ENCODE assay signal across 8 mouse cellular contexts in the genomic region with DNA sequence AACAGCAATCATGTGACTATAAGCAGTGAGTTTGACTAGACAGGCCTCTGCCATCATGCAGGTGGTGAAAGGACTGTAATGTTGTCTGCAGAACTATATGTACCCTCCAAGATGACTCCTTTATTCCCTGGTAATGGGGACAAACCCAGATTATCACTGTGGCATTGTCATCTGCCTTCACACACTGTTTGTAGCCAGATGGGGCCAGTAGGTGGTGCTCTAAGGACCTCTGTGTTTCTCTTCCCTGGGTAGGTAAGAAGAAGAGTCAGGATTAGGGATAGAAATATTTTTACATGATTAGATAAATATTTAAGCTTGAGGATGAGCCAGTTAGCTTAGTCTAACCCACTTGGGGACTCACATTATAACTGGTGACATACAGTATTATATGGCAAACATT. TPM values are rescaled to one million over a fixed set of nuclear protein-coding genes. Genes with fewer than 3 reads are reported as not detected.
A peak's percentile ranks its signal among the peaks of the same experiment; 100 is the strongest.
DNase-seq lines count a peak whose midpoint lies in the region; ATAC-seq and TF ChIP-seq lines count a peak whose summit lies in the region.

No protein-coding gene starts in this region.

- H3K9ac ChIP-seq in kidney, postnatal 0 days (ENCODE audit: low read depth, low read length), result no peak overlapping the region
- H3K9ac ChIP-seq in liver, embryonic 14.5 days (replicated peaks), result no peak overlapping the region

- no peaks in the 10 kb centered on the region for H3K4me1 ChIP-seq in embryonic fibroblast, embryonic 13.5 days (ENCODE audit: control insufficient read depth, insufficient read depth, low read length)
- H3K4me1 ChIP-seq in kidney, postnatal 0 days (replicated peaks; ENCODE audit: insufficient read depth, low read length), result no peaks in the 10 kb centered on the region
- H3K4me1 ChIP-seq in liver, embryonic 14.5 days (replicated peaks; ENCODE audit: control insufficient read depth in 2 of 2, insufficient read depth in 2 of 2, low read length in 1 of 2), result no peaks in the 10 kb centered on the region

- no peak overlapping the region for H3K4me3 ChIP-seq in embryonic fibroblast, embryonic 13.5 days (ENCODE audit: insufficient read depth, low read length)
- H3K4me3 ChIP-seq in kidney, postnatal 0 days (replicated peaks; ENCODE audit: low read depth, low read length), result no peak overlapping the region
- no peak overlapping the region for H3K4me3 ChIP-seq in liver, embryonic 14.5 days (ENCODE audit: insufficient read depth in 1 of 2, low read depth in 2 of 2, low read length in 2 of 2)

- no peak for ATAC-seq in kidney, postnatal 0 days (replicated peaks; ENCODE audit: low FRiP score, low read depth)
- no peak for ATAC-seq in liver, embryonic 14.5 days (ENCODE audit: insufficient read depth)
- no peak for ATAC-seq in erythroid progenitor cell, adult 5-6 weeks (replicated peaks; ENCODE audit: low FRiP score, poor library complexity, severe bottlenecking)

- no peaks in the 10 kb centered on the region for H3K27me3 ChIP-seq in kidney, postnatal 0 days (ENCODE audit: insufficient read depth, low read length)
- H3K27me3 ChIP-seq in liver, embryonic 14.5 days (ENCODE audit: control insufficient read depth, insufficient read depth, low read length), result no peaks in the 10 kb centered on the region

- no peak overlapping the region for H3K4me2 ChIP-seq in kidney, postnatal 0 days (ENCODE audit: low read length)
- no peak overlapping the region for H3K4me2 ChIP-seq in liver, embryonic 14.5 days (ENCODE audit: low read depth)

- no peak for TF ChIP-seq EP300 in liver, embryonic 14.5 days (IDR thresholded peaks at IDR 0.05; ENCODE audit: low read depth)

- DNase-seq in urinary bladder, postnatal 36 days (ENCODE audit: low spot score in 2 of 2), result peak; percentile 26 to 36
- no peak for DNase-seq in urinary bladder, postnatal 10 days (ENCODE audit: low spot score)
- peak; percentile 71 to 83 for DNase-seq in adrenal gland, postnatal 36 days
- DNase-seq in kidney, postnatal 0 days (ENCODE audit: low spot score), result peak; percentile 74
- DNase-seq in liver, embryonic 14.5 days (ENCODE audit: low read depth in 3 of 3, low spot score in 3 of 3), result peak in 1 of 3 experiments; percentile 20
- DNase-seq in retina, embryonic 14.5 days (ENCODE audit: low spot score), result peak; percentile 76

- no peak for TF ChIP-seq POLR2A in embryonic fibroblast, embryonic 13.5 days (IDR thresholded peaks at IDR 0.05; ENCODE audit: low read depth, low read length)

- peak; percentile 18; the same call in 1 of the 2 replicates for TF ChIP-seq CTCF in embryonic fibroblast, embryonic 13.5 days (IDR thresholded peaks at IDR 0.05; ENCODE audit: borderline replicate concordance, insufficient read depth, low read length)
- peak; percentile 81 for TF ChIP-seq CTCF in kidney, postnatal 0 days (IDR thresholded peaks at IDR 0.05; ENCODE audit: low read depth)
- peak; percentile 67 for TF ChIP-seq CTCF in liver, embryonic 14.5 days (IDR thresholded peaks at IDR 0.05; ENCODE audit: low read depth)

- no peak overlapping the region for H3K27ac ChIP-seq in embryonic fibroblast, embryonic 13.5 days (ENCODE audit: insufficient read depth, low read length)
- H3K27ac ChIP-seq in kidney, postnatal 0 days, result no peak overlapping the region
- no peak overlapping the region for H3K27ac ChIP-seq in liver, embryonic 14.5 days

- peaks cover 46% of the 10 kb centered on the region for H3K36me3 ChIP-seq in kidney, postnatal 0 days (ENCODE audit: insufficient read depth, low read length)
- H3K36me3 ChIP-seq in liver, embryonic 14.5 days (replicated peaks; ENCODE audit: control insufficient read depth, insufficient read depth, low read depth), result peaks cover 28% of the 10 kb centered on the region

- no peaks in the 10 kb centered on the region for H3K9me3 ChIP-seq in kidney, postnatal 0 days (replicated peaks; ENCODE audit: low read length)
- no peaks in the 10 kb centered on the region for H3K9me3 ChIP-seq in liver, embryonic 14.5 days (ENCODE audit: control insufficient read depth, low read length)

RNA-seq across cellular contexts. Expression of a gene that starts 19.1 kb away (rescaled TPM):
- total RNA-seq in adrenal gland, postnatal 36 days (2021), result 10 to 100 TPM; 71.2 to 75.2 TPM
- polyA plus RNA-seq in embryonic fibroblast, embryonic 13.5 days (2011; ENCODE audit: insufficient read length, low read depth, missing spikeins), result 35.6 and 40.8 TPM in 2 replicates
- polyA plus RNA-seq in kidney, postnatal 0 days (2015; fragmentation: Nextera tagmentation; extraction: Ambion mirVana), result 17.5 and 18.3 TPM in 2 replicates
- polyA plus RNA-seq in liver, embryonic 14.5 days (2012; rRNA removed), result 6.3 and 9.4 TPM in 2 replicates
- 10.6 and 13.1 TPM in 2 replicates for polyA plus RNA-seq in liver, embryonic 14.5 days (2014; fragmentation: Nextera tagmentation; extraction: Ambion mirVana)
- total RNA-seq in erythroid progenitor cell, adult 5-6 weeks (2015; ENCODE audit: low replicate concordance), result 7.9 and 21.4 TPM in 2 replicates
- total RNA-seq in erythroid progenitor cell, adult 5-6 weeks (2017; ENCODE audit: low replicate concordance), result 5.9 and 6.7 TPM in 2 replicates

RNA-seq across cellular contexts. Expression of a gene that starts 19.4 kb away (rescaled TPM):
- total RNA-seq in adrenal gland, postnatal 36 days (2021), result 10 to 100 TPM; 91.6 to 98.1 TPM
- polyA plus RNA-seq in embryonic fibroblast, embryonic 13.5 days (2011; ENCODE audit: insufficient read length, low read depth, missing spikeins), result 105 and 111 TPM in 2 replicates
- polyA plus RNA-seq in kidney, postnatal 0 days (2015; fragmentation: Nextera tagmentation; extraction: Ambion mirVana), result 61.3 and 66.4 TPM in 2 replicates
- polyA plus RNA-seq in liver, embryonic 14.5 days (2012; rRNA removed), result 20.1 and 29.4 TPM in 2 replicates
- 55.6 and 61.3 TPM in 2 replicates for polyA plus RNA-seq in liver, embryonic 14.5 days (2014; fragmentation: Nextera tagmentation; extraction: Ambion mirVana)
- 55.1 and 91.0 TPM in 2 replicates for total RNA-seq in erythroid progenitor cell, adult 5-6 weeks (2015; ENCODE audit: low replicate concordance)
- total RNA-seq in erythroid progenitor cell, adult 5-6 weeks (2017; ENCODE audit: low replicate concordance), result 42.0 and 47.4 TPM in 2 replicates

Comparison
In these comparisons a context has a peak if more than half of its experiments do, and no peak if none do; other contexts are left out.
1. CTCF ChIP-seq: peak in every context shown above with its lines; median percentile 81 in kidney, postnatal 0 days; 67 in liver, embryonic 14.5 days; 18 in embryonic fibroblast, embryonic 13.5 days.